Mouse (Mus musculus): ENCODE results near the gene Shf. TPM values are rescaled to one million over a fixed set of nuclear protein-coding genes. Genes with fewer than 3 reads are reported as not detected.
"Not testable (repeated sequence)": the region's sequence is repeated elsewhere in the genome, so short reads cannot be mapped to it uniquely, and the experiment has no call there.

Gene Shf
- polyA plus RNA-seq, 1 experiment from 2014 or later = 4.2 TPM

DNA sequence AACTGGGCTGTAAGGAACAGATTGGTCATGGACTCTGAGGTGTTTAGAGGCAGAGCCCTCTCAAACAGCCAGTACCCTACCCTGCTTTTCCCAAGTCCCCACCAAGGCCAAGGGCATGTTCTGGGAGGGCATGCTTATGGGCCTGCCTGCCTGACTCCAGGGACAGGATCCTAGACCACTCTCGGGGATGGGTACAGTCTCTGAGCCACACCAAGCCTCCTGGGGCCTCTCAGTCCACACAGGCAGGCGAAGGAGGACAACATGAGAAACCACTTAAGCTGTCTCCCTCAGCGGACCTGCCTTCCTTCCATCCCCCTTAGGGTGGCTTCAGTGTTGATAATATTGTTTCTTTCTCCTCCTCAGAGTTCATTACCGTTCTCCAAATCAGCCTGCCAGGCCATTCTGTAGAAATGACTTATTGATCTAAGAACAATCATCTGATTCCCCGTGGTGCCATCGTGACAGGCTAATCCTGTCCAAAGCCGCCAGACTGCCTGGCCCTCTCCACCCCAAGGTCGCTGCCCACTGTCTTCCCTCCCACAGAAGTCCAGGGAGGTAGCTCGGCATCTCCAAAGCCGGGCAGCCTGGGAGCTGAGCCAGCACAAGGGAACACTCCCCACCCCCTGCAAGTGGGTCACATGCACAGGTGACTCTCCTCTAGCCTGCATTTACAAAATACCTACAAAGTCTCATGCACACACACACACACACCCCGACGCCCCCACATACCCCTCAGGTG lies 14.6 kb downstream of the Shf start:
- Histone ChIP-seq H3K27ac (no peak overlapping the region), H3K36me3 (peaks cover 60% of the 10 kb centered on the region)
- 71% methylated on average over 12 of the region's 12 CpGs for WGBS

DNA sequence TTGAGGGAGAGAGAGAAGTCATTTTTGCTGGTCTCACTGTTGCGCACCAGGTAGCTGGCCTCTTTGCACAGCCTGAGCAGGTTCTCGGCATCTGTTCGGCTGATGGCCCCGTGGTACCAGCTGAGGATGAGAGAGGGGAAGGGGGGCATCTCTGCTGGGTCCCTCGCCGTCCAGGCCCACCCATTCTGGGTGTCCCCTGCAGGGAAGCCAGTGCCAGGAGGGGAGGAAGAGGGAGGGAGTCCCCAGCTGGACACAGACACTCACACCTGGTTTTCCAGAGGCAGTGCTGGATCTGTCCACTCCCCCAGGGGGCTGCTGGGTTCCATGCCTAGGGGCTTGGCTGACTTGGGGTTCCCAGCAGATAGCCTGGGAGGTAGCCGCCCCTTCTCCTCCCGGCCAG lies 15.2 kb downstream of the Shf start:
- no peak for ATAC-seq (ENCODE audit: low FRiP score, low read depth)
- H3K27me3 ChIP-seq = no peaks in the 10 kb centered on the region
- H3K9ac ChIP-seq = no peak overlapping the region
- H3K4me2 ChIP-seq (replicated peaks) = no peak overlapping the region
- peaks cover 23% of the 10 kb centered on the region for H3K4me1 ChIP-seq
- no peak overlapping the region for H3K27ac ChIP-seq
- WGBS = 72% methylated on average over 8 of the region's 8 CpGs
- H3K4me3 ChIP-seq = no peak overlapping the region
- H3K36me3 ChIP-seq = peaks cover 54% of the 10 kb centered on the region
- no peaks in the 10 kb centered on the region for H3K9me3 ChIP-seq

More for the DNA sequence above, 14.6 kb downstream of the Shf start:
- Histone ChIP-seq H3K4me2 (replicated peaks) (no peak overlapping the region), H3K9me3 (no peaks in the 10 kb centered on the region), H3K4me3 (no peak overlapping the region), H3K9ac (no peak overlapping the region), H3K4me1 (peaks cover 20% of the 10 kb centered on the region), H3K27me3 (no peaks in the 10 kb centered on the region)
- ATAC-seq (ENCODE audit: low FRiP score, low read depth) = no peak

DNA sequence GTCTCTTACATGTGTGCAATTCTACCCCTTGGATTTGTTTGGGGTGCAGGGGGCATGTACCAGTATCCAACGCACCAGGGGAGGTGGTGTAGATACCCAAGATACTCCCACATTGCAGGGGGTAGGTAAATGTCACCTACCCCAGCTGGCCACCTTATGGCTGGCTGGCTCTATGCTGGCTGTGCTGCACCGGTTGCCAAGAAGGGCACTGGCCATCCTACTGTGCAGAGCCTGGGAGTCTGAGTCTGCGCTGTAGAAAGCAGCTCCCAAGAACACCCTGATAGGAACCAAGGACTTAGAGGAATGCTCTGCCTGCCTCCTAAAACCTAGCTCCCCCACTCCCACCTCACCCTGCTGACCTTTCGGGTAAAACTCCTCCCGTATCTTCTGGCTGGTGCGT lies 16.0 kb downstream of the Shf start:
- Histone ChIP-seq H3K4me3 (no peak overlapping the region), H3K27me3 (no peaks in the 10 kb centered on the region), H3K9ac (no peak overlapping the region), H3K36me3 (peaks cover 49% of the 10 kb centered on the region), H3K4me2 (replicated peaks) (no peak overlapping the region), H3K9me3 (no peaks in the 10 kb centered on the region), H3K4me1 (peaks cover 27% of the 10 kb centered on the region), H3K27ac (no peak overlapping the region)
- 80% methylated on average over 6 of the region's 6 CpGs for WGBS
- no peak for ATAC-seq (ENCODE audit: low FRiP score, low read depth)

DNA sequence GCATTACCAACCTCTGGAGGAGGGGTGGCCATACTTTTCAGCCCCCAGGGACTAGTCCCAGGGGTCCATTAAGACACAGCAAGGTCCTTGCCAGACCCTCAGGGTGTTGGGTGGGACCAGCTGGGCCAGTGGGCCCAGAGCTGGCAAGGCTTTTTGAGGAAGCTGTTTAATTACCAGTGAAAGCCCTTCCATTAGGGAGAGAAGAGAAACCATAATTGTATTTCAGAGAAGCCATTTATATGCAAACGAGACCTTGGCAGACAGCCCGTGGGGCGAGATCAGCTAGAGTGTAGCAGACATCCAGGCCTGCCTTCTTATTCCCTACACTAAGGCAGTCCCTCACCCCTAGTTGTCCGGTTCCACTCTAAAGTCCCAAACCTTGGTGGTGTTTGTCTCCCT lies 17.0 kb downstream of the Shf start:
- no peak for ATAC-seq (ENCODE audit: low FRiP score, low read depth)
- WGBS = 63% methylated on average over 4 of the region's 4 CpGs
- Histone ChIP-seq H3K9me3 (no peaks in the 10 kb centered on the region), H3K4me3 (no peak overlapping the region), H3K9ac (no peak overlapping the region), H3K4me1 (peaks cover 31% of the 10 kb centered on the region), H3K36me3 (peaks cover 39% of the 10 kb centered on the region), H3K27me3 (no peaks in the 10 kb centered on the region), H3K27ac (peak overlapping the region; percentile 65; the same call in 1 of the 2 replicates), H3K4me2 (replicated peaks) (no peak overlapping the region)

DNA sequence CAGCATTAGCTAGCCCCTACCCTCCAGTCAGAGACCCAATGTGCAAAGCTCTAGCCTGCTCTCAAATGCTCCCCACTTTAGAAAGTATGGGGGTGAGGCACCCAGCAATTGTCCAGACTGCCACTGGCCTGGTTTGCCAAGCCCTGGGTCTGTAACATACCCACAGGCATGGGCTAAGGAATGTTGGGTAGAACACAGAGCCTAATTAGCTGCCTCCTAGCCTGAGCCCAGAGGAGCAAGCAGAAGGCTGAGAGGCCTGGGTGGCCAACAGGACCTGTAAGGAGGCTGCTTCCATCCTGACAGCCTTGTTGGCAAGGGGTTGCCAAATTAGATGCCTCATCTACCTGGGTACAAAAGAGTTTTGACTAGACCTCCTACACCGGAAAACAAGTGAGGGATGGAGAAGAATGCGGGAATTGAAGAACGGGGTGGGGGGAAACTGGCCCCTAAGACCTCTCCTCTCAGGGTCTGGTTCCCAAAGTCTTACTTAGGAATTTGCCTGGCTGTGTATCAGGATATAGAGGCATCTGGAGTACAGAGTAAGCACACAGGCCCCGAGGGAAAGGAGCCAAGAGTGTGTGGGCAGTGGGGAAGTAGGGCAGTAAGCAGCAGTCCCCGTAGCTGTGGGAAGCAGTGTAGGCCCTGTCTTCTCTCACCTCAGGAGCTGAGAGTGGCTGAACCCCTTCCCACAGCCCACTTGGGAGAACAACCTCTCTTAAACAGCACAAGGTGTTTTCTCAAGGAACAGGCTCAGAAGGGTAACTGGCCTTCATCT lies 17.6 kb downstream of the Shf start:
- H3K9ac ChIP-seq = no peak overlapping the region
- WGBS = 64% methylated on average over 5 of the region's 5 CpGs

DNA sequence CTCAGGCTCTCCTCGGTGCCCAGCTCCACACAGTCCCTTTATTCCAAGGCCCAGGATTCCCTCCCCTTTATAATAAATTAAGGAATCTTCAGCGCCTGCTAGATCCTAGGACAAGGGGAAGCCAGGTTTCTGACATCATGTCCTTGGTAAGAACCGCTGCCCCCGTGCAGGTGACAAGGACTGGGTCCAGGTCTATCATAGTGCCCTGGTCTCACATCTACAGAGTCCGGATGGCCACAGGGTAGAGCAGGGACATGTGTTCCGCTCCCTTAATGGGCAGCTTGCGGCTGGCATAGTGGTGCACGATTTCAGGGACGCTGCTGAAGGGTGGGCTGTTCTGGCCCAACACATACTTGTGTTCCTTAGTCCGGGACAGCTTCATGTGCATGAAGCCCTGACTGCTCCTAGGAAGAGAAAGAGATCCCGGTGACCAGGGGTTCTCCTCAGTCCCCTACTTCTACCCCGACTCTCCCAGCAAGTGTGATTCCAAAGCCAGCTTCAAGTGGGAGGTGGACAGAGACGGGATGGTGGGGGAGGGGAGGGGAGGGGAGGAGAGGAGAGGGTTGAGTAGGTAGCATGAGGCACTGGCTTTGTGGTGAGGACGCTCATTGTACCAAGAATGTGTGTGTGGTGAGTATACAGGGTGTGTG lies 19.7 kb downstream of the Shf start:
- peaks cover 31% of the 10 kb centered on the region for H3K4me1 ChIP-seq
- WGBS = 13% methylated on average over 14 of the region's 14 CpGs
- peak overlapping the region; percentile 75 for H3K4me2 ChIP-seq (replicated peaks)
- peaks cover 15% of the 10 kb centered on the region for H3K36me3 ChIP-seq
- H3K4me3 ChIP-seq = peak overlapping the region; percentile 58
- H3K9ac ChIP-seq = peak overlapping the region; percentile 88
- ATAC-seq (ENCODE audit: low FRiP score, low read depth) = peak; percentile 39
- no peaks in the 10 kb centered on the region for H3K9me3 ChIP-seq
- no peaks in the 10 kb centered on the region for H3K27me3 ChIP-seq
- peak overlapping the region; percentile 98 for H3K27ac ChIP-seq

More for the DNA sequence above, 17.6 kb downstream of the Shf start:
- Histone ChIP-seq H3K27ac (peak overlapping the region; percentile 65; the same call in 1 of the 2 replicates), H3K4me1 (peaks cover 31% of the 10 kb centered on the region), H3K4me3 (no peak overlapping the region), H3K9me3 (no peaks in the 10 kb centered on the region), H3K27me3 (no peaks in the 10 kb centered on the region), H3K4me2 (replicated peaks) (no peak overlapping the region), H3K36me3 (peaks cover 33% of the 10 kb centered on the region)
- no peak for ATAC-seq (ENCODE audit: low FRiP score, low read depth)

DNA sequence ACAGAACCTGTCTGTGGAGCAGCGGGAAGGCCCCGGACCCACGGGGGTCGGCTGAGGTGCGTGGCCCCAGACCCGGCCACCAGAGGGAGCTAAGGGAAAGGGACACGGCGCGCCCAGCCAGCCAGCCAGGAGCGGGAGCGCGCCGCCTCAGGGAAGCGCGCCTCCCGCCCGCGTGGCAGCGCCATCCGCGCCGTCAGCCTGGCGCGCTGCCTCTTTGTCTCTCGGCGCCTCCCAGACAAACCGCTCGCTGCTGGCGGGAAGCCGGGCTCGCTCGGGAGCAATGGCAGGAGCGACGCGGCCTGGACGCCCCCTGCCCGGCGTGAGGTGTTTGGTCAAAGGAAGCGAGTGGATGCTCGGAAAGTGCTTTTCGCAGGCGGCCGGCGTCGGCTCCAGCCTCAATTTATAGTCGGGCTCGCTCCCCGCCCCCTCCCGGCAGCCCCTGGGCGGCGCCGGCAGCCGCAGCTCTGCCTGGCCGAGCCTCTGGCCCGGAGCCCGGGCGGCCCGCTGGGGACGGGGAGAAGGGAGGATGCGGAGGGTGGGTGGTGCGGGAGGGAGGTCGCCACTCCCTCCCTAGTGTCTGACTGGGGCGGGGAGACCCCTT lies 20.3 kb downstream of the Shf start:
- Histone ChIP-seq H3K27me3 (no peaks in the 10 kb centered on the region), H3K4me2 (replicated peaks) (peak overlapping the region; percentile 75), H3K36me3 (peaks cover 9% of the 10 kb centered on the region), H3K4me1 (peaks cover 31% of the 10 kb centered on the region), H3K27ac (peak overlapping the region; percentile 98), H3K4me3 (peak overlapping the region; percentile 58), H3K9ac (peak overlapping the region; percentile 88), H3K9me3 (no peaks in the 10 kb centered on the region)
- peak; percentile 86 for ATAC-seq (ENCODE audit: low FRiP score, low read depth)
- WGBS = 0% methylated on average over 46 of the region's 63 CpGs

DNA sequence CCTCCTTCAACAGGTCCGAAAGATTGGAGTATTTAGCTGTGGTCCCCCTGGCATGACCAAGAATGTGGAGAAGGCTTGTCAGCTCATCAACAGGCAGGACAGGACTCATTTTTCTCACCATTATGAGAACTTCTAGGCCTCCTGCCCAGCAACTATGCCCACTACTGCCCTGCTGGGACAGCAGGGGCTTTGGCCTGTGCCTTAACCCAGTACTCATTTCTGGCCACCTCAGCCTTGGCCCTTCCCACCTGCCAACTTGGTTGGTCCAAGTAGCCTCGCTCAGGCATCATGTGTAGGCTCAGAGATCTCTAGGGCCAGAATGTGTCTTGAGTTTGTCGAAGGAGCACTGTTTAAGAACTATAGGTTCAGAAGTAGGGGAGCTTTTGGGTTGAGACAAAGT lies 21.7 kb downstream of the Shf start:
- no peak for ATAC-seq (ENCODE audit: low FRiP score, low read depth)
- Histone ChIP-seq H3K27ac (no peak overlapping the region), H3K4me2 (replicated peaks) (no peak overlapping the region), H3K36me3 (no peaks in the 10 kb centered on the region), H3K9ac (no peak overlapping the region), H3K9me3 (no peaks in the 10 kb centered on the region), H3K27me3 (no peaks in the 10 kb centered on the region), H3K4me3 (no peak overlapping the region), H3K4me1 (peaks cover 31% of the 10 kb centered on the region)
- WGBS = 93% methylated on average over 3 of the region's 3 CpGs

DNA sequence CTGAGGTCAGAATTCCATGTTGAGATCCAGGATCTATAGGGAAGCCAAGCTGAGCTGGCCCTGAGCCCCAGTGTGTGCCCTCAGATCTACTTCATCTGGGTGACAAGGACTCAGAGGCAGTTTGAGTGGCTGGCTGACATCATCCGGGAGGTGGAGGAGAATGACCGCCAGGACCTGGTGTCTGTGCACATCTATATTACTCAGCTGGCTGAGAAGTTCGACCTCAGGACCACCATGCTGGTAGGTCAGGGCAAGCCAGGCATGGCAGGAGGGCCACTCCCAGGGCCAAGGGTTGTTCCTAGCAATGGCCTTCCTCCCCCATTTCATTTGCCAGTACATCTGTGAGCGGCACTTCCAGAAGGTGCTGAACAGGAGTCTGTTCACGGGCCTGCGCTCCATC lies 22.8 kb downstream of the Shf start:
- not testable (repeated sequence) for H3K27me3 ChIP-seq; H3K36me3 ChIP-seq; H3K27ac ChIP-seq; H3K9me3 ChIP-seq; ATAC-seq (ENCODE audit: low FRiP score, low read depth); H3K4me2 ChIP-seq (replicated peaks); H3K4me3 ChIP-seq; H3K9ac ChIP-seq
- 91% methylated on average over 6 of the region's 6 CpGs for WGBS
- peaks cover 20% of the 10 kb centered on the region for H3K4me1 ChIP-seq

DNA sequence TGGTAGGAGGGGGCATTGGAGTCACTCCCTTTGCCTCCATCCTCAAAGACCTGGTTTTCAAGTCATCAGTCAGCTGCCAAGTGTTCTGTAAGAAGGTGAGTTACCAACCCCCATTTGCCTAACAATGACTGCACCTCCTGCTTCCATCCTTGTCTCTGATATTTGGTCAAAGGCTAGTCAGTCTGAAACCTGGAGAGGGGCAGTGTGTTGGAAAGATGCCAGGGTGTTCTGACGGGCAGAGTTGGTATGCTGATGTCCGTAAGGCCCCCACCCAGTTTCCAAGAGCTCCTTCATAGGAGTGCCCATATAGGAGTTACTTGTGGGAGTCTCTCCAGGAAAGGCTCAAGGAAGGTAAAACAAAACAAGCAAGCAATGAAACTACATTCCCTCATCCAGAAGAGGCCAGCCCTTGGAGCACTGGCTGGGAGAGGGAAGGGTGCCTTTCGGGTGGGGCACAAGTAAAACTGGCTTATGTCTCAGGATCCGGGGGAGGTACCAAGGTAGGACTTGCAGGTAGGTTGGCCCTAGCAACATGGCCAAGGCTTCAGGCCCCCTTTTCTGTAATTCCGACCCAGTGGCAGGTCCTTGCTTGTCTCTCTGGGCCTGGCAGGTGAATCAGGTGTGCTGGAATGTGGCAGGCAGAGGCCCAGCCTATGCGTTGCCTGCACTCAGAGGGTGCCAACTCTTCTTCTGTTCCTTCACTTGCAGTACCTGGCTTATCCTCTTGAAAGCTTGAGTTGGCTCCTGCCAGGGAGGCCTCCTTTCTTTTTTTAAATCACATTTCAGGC lies 23.7 kb downstream of the Shf start:
- no peak overlapping the region for H3K4me3 ChIP-seq
- no peaks in the 10 kb centered on the region for H3K9me3 ChIP-seq
- H3K36me3 ChIP-seq = no peaks in the 10 kb centered on the region
- no peak overlapping the region for H3K4me2 ChIP-seq (replicated peaks)
- no peak overlapping the region for H3K9ac ChIP-seq
- H3K27ac ChIP-seq = no peak overlapping the region; the same call in 1 of the 2 replicates
- ATAC-seq (ENCODE audit: low FRiP score, low read depth) = no peak
- 77% methylated on average over 6 of the region's 6 CpGs for WGBS
- H3K4me1 ChIP-seq = peaks cover 18% of the 10 kb centered on the region
- no peaks in the 10 kb centered on the region for H3K27me3 ChIP-seq

DNA sequence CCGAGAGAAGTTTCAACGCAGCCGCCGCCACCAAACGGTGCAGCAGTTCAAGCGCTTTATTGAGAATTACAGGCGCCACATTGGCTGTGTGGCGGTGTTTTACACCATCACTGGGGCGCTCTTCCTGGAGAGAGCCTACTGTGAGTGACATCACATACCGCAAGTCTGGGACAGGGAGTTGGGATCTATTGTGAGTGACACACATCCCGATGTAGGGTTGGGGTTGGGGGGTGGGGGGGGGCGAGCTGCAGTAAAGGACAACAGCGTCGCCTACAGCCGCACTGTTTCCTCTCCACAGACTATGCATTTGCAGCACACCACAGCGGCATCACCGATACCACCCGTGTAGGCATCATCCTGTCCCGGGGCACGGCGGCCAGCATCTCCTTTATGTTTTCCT lies 31.7 kb downstream of the Shf start:
- 54% methylated on average over 21 of the region's 21 CpGs for WGBS
- peak overlapping the region; percentile 39 for H3K4me2 ChIP-seq (replicated peaks)
- no peaks in the 10 kb centered on the region for H3K4me1 ChIP-seq
- no peaks in the 10 kb centered on the region for H3K9me3 ChIP-seq
- no peaks in the 10 kb centered on the region for H3K27me3 ChIP-seq
- ATAC-seq (ENCODE audit: low FRiP score, low read depth) = no peak; the same call in 1 of the 2 replicates
- no peak overlapping the region for H3K27ac ChIP-seq
- H3K9ac ChIP-seq = no peak overlapping the region
- H3K36me3 ChIP-seq = no peaks in the 10 kb centered on the region
- H3K4me3 ChIP-seq = peak overlapping the region; percentile 25

Data from limb, embryonic 13.5 days (tissue).